Comparison of ENCODE assay signal across 8 mouse cellular contexts in genomic region chr4:126735382-126736000, GRCm38 (mm10). TPM values are rescaled to one million over a fixed set of nuclear protein-coding genes. Genes with fewer than 3 reads are reported as not detected.
DNase-seq lines count a peak whose midpoint lies in the region; ATAC-seq and TF ChIP-seq lines count a peak whose summit lies in the region.

No protein-coding gene starts in this region.

- H3K4me1 ChIP-seq in ES-Bruce4 (ENCODE audit: control insufficient read depth, insufficient read depth, low read length), result peaks cover 2% of the 10 kb centered on the region
- H3K4me1 ChIP-seq in hindbrain, embryonic 10.5 days (replicated peaks), result peaks cover 44% of the 10 kb centered on the region

- ATAC-seq in megakaryocyte, adult 5-6 weeks (ENCODE audit: poor library complexity, severe bottlenecking), result peak; percentile 20; the same call in 1 of the 2 replicates

- no peak for TF ChIP-seq POLR2A in ES-Bruce4 (IDR thresholded peaks at IDR 0.05; ENCODE audit: insufficient read depth, low read length)

- peak; percentile 28 for DNase-seq in gastrocnemius, adult 2 months
- no peak for DNase-seq in gastrocnemius, postnatal 25 days
- DNase-seq in hindbrain, embryonic 10.5 days (ENCODE audit: low spot score), result peak; percentile 62
- no peak for DNase-seq in ovary, postnatal 36 days (ENCODE audit: low spot score)
- DNase-seq in adipocyte (ENCODE audit: low spot score), result no peak
- no peak for DNase-seq in testis, postnatal 14 days (ENCODE audit: low spot score)

- no peaks in the 10 kb centered on the region for H3K36me3 ChIP-seq in ES-Bruce4 (ENCODE audit: control insufficient read depth, insufficient read depth, low read length, poor library complexity, severe bottlenecking)
- no peaks in the 10 kb centered on the region for H3K36me3 ChIP-seq in hindbrain, embryonic 10.5 days

- 2% methylated on average over 62 of the region's 62 CpGs for WGBS in hindbrain, embryonic 10.5 days

- TF ChIP-seq CTCF in gastrocnemius, adult 2 months (IDR thresholded peaks at IDR 0.05), result no peak
- TF ChIP-seq CTCF in ES-Bruce4 (IDR thresholded peaks at IDR 0.05; ENCODE audit: low read depth, low read length), result no peak

- peaks cover 19% of the 10 kb centered on the region for H3K27me3 ChIP-seq in ES-Bruce4 (ENCODE audit: control insufficient read depth, insufficient read depth, low read length, poor library complexity, severe bottlenecking)
- H3K27me3 ChIP-seq in hindbrain, embryonic 10.5 days (ENCODE audit: insufficient read depth, poor library complexity, severe bottlenecking), result peaks cover 99% of the 10 kb centered on the region

- peak overlapping the region; percentile 39 for H3K9ac ChIP-seq in ES-Bruce4 (ENCODE audit: low read depth, poor library complexity, severe bottlenecking)

- H3K9me3 ChIP-seq in ES-Bruce4 (replicated peaks; ENCODE audit: control insufficient read depth, insufficient read depth, low read length, poor library complexity, severe bottlenecking), result no peaks in the 10 kb centered on the region
- H3K9me3 ChIP-seq in hindbrain, embryonic 10.5 days, result no peaks in the 10 kb centered on the region

- H3K27ac ChIP-seq in gastrocnemius, adult 2 months, result no peak overlapping the region
- H3K27ac ChIP-seq in ES-Bruce4 (ENCODE audit: insufficient read depth, low read length), result no peak overlapping the region
- peak overlapping the region; percentile 1; the same call in 1 of the 2 replicates for H3K27ac ChIP-seq in hindbrain, embryonic 10.5 days

- TF ChIP-seq EP300 in ES-Bruce4 (IDR thresholded peaks at IDR 0.05; ENCODE audit: insufficient read depth, low read depth, low read length), result no peak

- H3K4me3 ChIP-seq in gastrocnemius, adult 2 months, result peak overlapping the region; percentile 64
- peak overlapping the region; percentile 67 for H3K4me3 ChIP-seq in ES-Bruce4 (ENCODE audit: low read depth, low read length)
- H3K4me3 ChIP-seq in hindbrain, embryonic 10.5 days, result peak overlapping the region; percentile 41

- intact Hi-C loops in gastrocnemius, adult 2 months (cut with DNase I), result no loop called here

RNA-seq across cellular contexts. Expression of gene Tfap2e, which starts 0.5 kb away (rescaled TPM):
- not detected for total RNA-seq in gastrocnemius, adult 2 months (2021)
- total RNA-seq in gastrocnemius, postnatal 25 days (2021), result not detected
- polyA plus RNA-seq in ES-Bruce4 (2011; ENCODE audit: insufficient read depth, insufficient read length, low read depth, missing spikeins), result 0.39 and 0.96 TPM in 2 replicates
- 0.73 and 1.8 TPM in 2 replicates for polyA plus RNA-seq in hindbrain, embryonic 10.5 days (2016; fragmentation: Nextera tagmentation; extraction: Ambion mirVana)
- not detected in 2 replicates for total RNA-seq in megakaryocyte, adult 5-6 weeks (2015)
- not detected in 2 replicates for total RNA-seq in megakaryocyte, adult 5-6 weeks (2017)

RNA-seq across cellular contexts. Expression of gene Ncdn, which starts 17.7 kb away (rescaled TPM):
- total RNA-seq in gastrocnemius, adult 2 months (2021), result 10 to 100 TPM; 11.0 to 11.7 TPM
- total RNA-seq in gastrocnemius, postnatal 25 days (2021), result 1 to 10 TPM; 7.0 to 8.9 TPM
- 10.2 and 12.8 TPM in 2 replicates for polyA plus RNA-seq in ES-Bruce4 (2011; ENCODE audit: insufficient read depth, insufficient read length, low read depth, missing spikeins)
- polyA plus RNA-seq in hindbrain, embryonic 10.5 days (2016; fragmentation: Nextera tagmentation; extraction: Ambion mirVana), result 35.6 and 49.1 TPM in 2 replicates
- total RNA-seq in megakaryocyte, adult 5-6 weeks (2015), result 6.0 TPM in 2 replicates
- 6.0 and 6.1 TPM in 2 replicates for total RNA-seq in megakaryocyte, adult 5-6 weeks (2017)

RNA-seq across cellular contexts. Expression of gene AU040320, which starts 17.9 kb away (rescaled TPM):
- total RNA-seq in gastrocnemius, adult 2 months (2021), result 10 to 100 TPM; 27.8 to 29.3 TPM
- 10 to 100 TPM; 27.4 to 29.5 TPM for total RNA-seq in gastrocnemius, postnatal 25 days (2021)
- 10.1 and 10.5 TPM in 2 replicates for polyA plus RNA-seq in ES-Bruce4 (2011; ENCODE audit: insufficient read depth, insufficient read length, low read depth, missing spikeins)
- 25.3 and 31.4 TPM in 2 replicates for polyA plus RNA-seq in hindbrain, embryonic 10.5 days (2016; fragmentation: Nextera tagmentation; extraction: Ambion mirVana)
- 18.7 and 24.2 TPM in 2 replicates for total RNA-seq in megakaryocyte, adult 5-6 weeks (2015)
- total RNA-seq in megakaryocyte, adult 5-6 weeks (2017), result 18.6 and 20.7 TPM in 2 replicates

RNA-seq across cellular contexts. Expression of gene Psmb2, which starts 58.1 kb away (rescaled TPM):
- total RNA-seq in gastrocnemius, adult 2 months (2021), result 10 to 100 TPM; 93.2 to 98.3 TPM
- 10 to 100 TPM; 79.9 to 90.5 TPM for total RNA-seq in gastrocnemius, postnatal 25 days (2021)
- 339 and 375 TPM in 2 replicates for polyA plus RNA-seq in ES-Bruce4 (2011; ENCODE audit: insufficient read depth, insufficient read length, low read depth, missing spikeins)
- polyA plus RNA-seq in hindbrain, embryonic 10.5 days (2016; fragmentation: Nextera tagmentation; extraction: Ambion mirVana), result 581 and 598 TPM in 2 replicates
- total RNA-seq in megakaryocyte, adult 5-6 weeks (2015), result 194 and 203 TPM in 2 replicates
- total RNA-seq in megakaryocyte, adult 5-6 weeks (2017), result 103 and 109 TPM in 2 replicates

Comparison
In these comparisons a context has a peak if more than half of its experiments do, and no peak if none do; other contexts are left out.
1. DNase-seq: peak in gastrocnemius, adult 2 months (single experiment) and hindbrain, embryonic 10.5 days (single experiment); none in gastrocnemius, postnatal 25 days (single experiment), ovary, postnatal 36 days (single experiment), adipocyte (single experiment) and testis, postnatal 14 days (single experiment).
2. Peak in every context shown above with its lines, with median percentiles within 50 percentile points of each other: H3K4me3 ChIP-seq.